Mouse (Mus musculus) fat pad, adult 2 months (tissue): ENCODE data around the gene Gsto2.

Experiments
- DNase-seq: peaks from one replicate; pipeline ENCODE4 v3.0.0-alpha.2; 2011; ENCODE audit warnings: low read depth, low spot score; ENCODE audit errors: extremely low read depth

Gene Gsto2

GRCm38 (mm10) chr19:47890489-47891130 is 25.3 kb downstream of the Gsto2 start:
- no peak for DNase-seq

- DNase-seq: no peak
Observed at GRCm38 (mm10) chr19:47891562-47892312, 26.4 kb downstream of the Gsto2 start.

- DNase-seq: no peak
Observed at GRCm38 (mm10) chr19:47893092-47893491, 27.8 kb downstream of the Gsto2 start.

GRCm38 (mm10) chr19:47898472-47899079 is 33.2 kb downstream of the Gsto2 start:
- no peak for DNase-seq

- no peak for DNase-seq
Observed at GRCm38 (mm10) chr19:47900012-47900411, 34.7 kb downstream of the Gsto2 start.

GRCm38 (mm10) chr19:47900558-47900957 is 35.2 kb downstream of the Gsto2 start:
- DNase-seq: peak; percentile 50

- no peak for DNase-seq
Observed at GRCm38 (mm10) chr19:47902316-47903201, 37.2 kb downstream of the Gsto2 start.

GRCm38 (mm10) chr19:47903679-47904078 is 38.3 kb downstream of the Gsto2 start:
- no peak for DNase-seq

GRCm38 (mm10) chr19:47905081-47905480 is 39.7 kb downstream of the Gsto2 start:
- no peak for DNase-seq

GRCm38 (mm10) chr19:47905603-47906002 is 40.3 kb downstream of the Gsto2 start:
- no peak for DNase-seq

- DNase-seq: no peak
Observed at GRCm38 (mm10) chr19:47907596-47907995, 42.3 kb downstream of the Gsto2 start.

- DNase-seq: no peak
Observed at GRCm38 (mm10) chr19:47908961-47909371, 43.6 kb downstream of the Gsto2 start.

GRCm38 (mm10) chr19:47909387-47910116 is 44.2 kb downstream of the Gsto2 start:
- no peak for DNase-seq

- DNase-seq: no peak
Observed at GRCm38 (mm10) chr19:47910117-47910618, 44.8 kb downstream of the Gsto2 start.

- no peak for DNase-seq
Observed at GRCm38 (mm10) chr19:47910751-47911150, 45.4 kb downstream of the Gsto2 start.

- no peak for DNase-seq
Observed at GRCm38 (mm10) chr19:47913344-47913743, 48.0 kb downstream of the Gsto2 start.

- no peak for DNase-seq
Observed at GRCm38 (mm10) chr19:47914191-47914590, 48.9 kb downstream of the Gsto2 start.

- no peak for DNase-seq
Observed at GRCm38 (mm10) chr19:47915251-47915650, 49.9 kb downstream of the Gsto2 start.

GRCm38 (mm10) chr19:47917396-47917795 is 52.1 kb downstream of the Gsto2 start:
- DNase-seq: no peak

- DNase-seq: no peak
Observed at GRCm38 (mm10) chr19:47918016-47918415, 52.7 kb downstream of the Gsto2 start.
